Mouse (Mus musculus) intestine, embryonic 14.5 days (tissue): Measurements from ENCODE around the gene Doc2b. TPM values are rescaled to one million over a fixed set of nuclear protein-coding genes. Genes with fewer than 3 reads are reported as not detected.
A peak's percentile ranks its signal among the peaks of the same experiment; 100 is the strongest.

Experiments used
- ATAC-seq: fragments of 200-750 bp; cut with Nextera tagmentation; replicated peaks from 2 replicates; pipeline ENCODE4 v1.8.0; 2017; ENCODE audit warnings: low read depth, moderate number of reproducible peaks, moderate TSS enrichment, moderate library complexity; ENCODE audit not compliant: low FRiP score, low TSS enrichment
- DNase-seq: peaks from one replicate; pipeline ENCODE4 v3.0.0-alpha.2; 2018; ENCODE audit warnings: low spot score
- H3K27ac ChIP-seq: fragments of 300-500 bp; sonication (generic); 2 replicates; pipeline ENCODE4 v1.5.1; 2014; ENCODE audit warnings: low read depth, mild to moderate bottlenecking, control low read depth
- H3K27me3 ChIP-seq: fragments of 300-500 bp; sonication (generic); replicated peaks from 2 replicates; pipeline ENCODE4 v1.6.1; 2014; ENCODE audit warnings: low read length, control low read depth; ENCODE audit not compliant: control insufficient read depth, insufficient read depth
- H3K36me3 ChIP-seq: fragments of 300-500 bp; sonication (generic); 2 replicates; pipeline ENCODE4 v1.6.1; 2014; ENCODE audit warnings: low read length, control low read depth; ENCODE audit not compliant: control insufficient read depth, insufficient read depth
- H3K4me1 ChIP-seq: fragments of 300-500 bp; sonication (generic); replicated peaks from 2 replicates; pipeline ENCODE4 v1.6.1; 2014; ENCODE audit warnings: low read length, control low read depth, mixed read lengths; ENCODE audit not compliant: control insufficient read depth, insufficient read depth
- H3K4me2 ChIP-seq: fragments of 300-500 bp; sonication (generic); 2 replicates; pipeline ENCODE4 v1.6.1; 2014; ENCODE audit warnings: low read length
- H3K4me3 ChIP-seq: fragments of 300-500 bp; sonication (generic); 2 replicates; pipeline ENCODE4 v1.5.1; 2014; ENCODE audit warnings: low read depth, low read length, control low read depth, mixed read lengths
- H3K9ac ChIP-seq: fragments of 300-500 bp; sonication (generic); 2 replicates; pipeline ENCODE4 v1.6.1; 2014; ENCODE audit warnings: mild to moderate bottlenecking, low read length
- H3K9me3 ChIP-seq: fragments of 300-500 bp; sonication (generic); 2 replicates; pipeline ENCODE4 v1.6.1; 2016; ENCODE audit warnings: low read length, control low read depth; ENCODE audit not compliant: control insufficient read depth
- WGBS: fragments of 180-500 bp; shearing (Covaris S2); extraction: QIAGEN DNeasy Blood & Tissue Kit; methylation state at CpG from one replicate; pipeline ENCODE4 v1.1.7; 2014; 5-methylcytosine and 5-hydroxymethylcytosine counted together
- polyA plus RNA-seq: library from polyadenylated mRNA; unstranded; fragments of >200 nt; fragmentation: Nextera tagmentation; extraction: Ambion mirVana; gene quantifications from 2 replicates; pipeline ENCODE4 v1.2.1, GENCODE M21; 2014

Gene Doc2b
- polyA plus RNA-seq, 1 experiment from 2014 or later, result 2.2 TPM

DNA sequence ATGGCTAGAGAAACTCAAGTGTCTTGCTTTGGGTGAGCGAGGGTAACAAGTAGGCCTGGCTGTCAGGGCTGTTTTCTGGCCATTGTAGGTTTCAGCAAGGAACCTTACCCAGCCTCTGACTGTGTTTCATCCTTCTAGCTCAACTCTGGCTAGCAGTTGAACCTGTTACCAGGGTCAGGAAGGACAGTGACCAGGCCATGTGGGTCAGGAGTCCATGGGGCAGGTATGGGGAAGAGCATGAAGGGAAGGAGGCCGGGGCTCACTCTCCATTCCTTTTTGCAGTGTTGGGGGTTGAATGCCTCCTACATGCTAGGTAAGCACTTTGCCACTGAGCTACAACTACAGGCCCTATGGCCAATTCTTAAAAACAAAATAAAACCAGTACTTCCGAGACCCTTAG, 34.5 kb upstream of the Doc2b start:
- Histone ChIP-seq H3K4me2 (no peak overlapping the region), H3K36me3 (no peaks in the 10 kb centered on the region), H3K9me3 (no peaks in the 10 kb centered on the region), H3K9ac (no peak overlapping the region), H3K27me3 (no peaks in the 10 kb centered on the region), H3K27ac (no peak overlapping the region), H3K4me3 (no peak overlapping the region), H3K4me1 (no peaks in the 10 kb centered on the region; the same call in 1 of the 2 replicates)
- ATAC-seq (no peak), DNase-seq (no peak)
- 91% methylated on average over 3 of the region's 3 CpGs for WGBS

DNA sequence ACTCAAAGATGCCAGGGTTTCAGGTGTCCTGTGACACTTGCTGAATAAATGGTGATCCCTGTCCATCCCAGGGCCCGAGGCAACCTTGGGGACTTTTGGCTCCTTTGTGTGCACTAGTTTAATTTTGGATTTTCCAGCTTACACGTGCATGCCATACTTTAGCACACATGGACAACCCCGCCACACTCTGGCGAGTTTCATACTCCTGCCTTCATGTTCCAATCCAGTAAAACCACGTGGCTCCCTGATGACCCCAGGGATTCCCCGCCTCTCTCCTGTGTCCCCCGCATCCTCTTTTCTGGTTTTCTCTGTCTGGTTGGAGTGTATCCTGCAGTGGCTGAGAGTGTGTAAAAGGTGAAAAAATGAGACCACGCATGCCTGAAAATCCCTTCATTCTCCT, 31.6 kb upstream of the Doc2b start:
- ATAC-seq (no peak), DNase-seq (no peak)
- Histone ChIP-seq H3K9me3 (no peaks in the 10 kb centered on the region), H3K9ac (no peak overlapping the region), H3K27ac (no peak overlapping the region), H3K4me2 (no peak overlapping the region), H3K4me1 (no peaks in the 10 kb centered on the region; the same call in 1 of the 2 replicates), H3K27me3 (no peaks in the 10 kb centered on the region), H3K36me3 (no peaks in the 10 kb centered on the region), H3K4me3 (no peak overlapping the region)
- 86% methylated on average over 8 of the region's 8 CpGs for WGBS

DNA sequence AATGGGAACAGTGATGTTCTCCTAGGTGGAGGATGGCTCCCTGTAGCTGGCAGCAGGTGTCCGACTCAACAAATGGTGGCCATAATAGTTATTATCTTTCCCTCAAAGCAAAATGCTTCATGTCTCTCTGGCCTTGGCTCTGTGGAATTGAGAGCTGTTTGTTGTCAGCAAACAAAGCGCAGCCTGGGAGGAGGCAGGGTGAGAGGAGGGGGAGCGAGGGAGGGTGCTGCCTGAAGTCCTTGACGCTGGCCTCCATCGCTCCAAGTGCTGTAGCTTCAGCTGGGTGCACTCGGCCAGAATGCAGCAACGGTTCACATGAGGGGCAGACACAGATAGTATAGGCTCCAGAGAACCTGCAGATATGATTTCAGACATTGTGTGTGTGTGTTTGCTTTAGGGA, 27.7 kb upstream of the Doc2b start:
- DNase-seq, result no peak
- ATAC-seq, result no peak
- Histone ChIP-seq H3K36me3 (no peaks in the 10 kb centered on the region), H3K9ac (no peak overlapping the region), H3K27me3 (no peaks in the 10 kb centered on the region), H3K4me2 (no peak overlapping the region), H3K9me3 (no peaks in the 10 kb centered on the region), H3K4me3 (no peak overlapping the region), H3K27ac (no peak overlapping the region), H3K4me1 (no peaks in the 10 kb centered on the region)
- 50% methylated on average over 7 of the region's 7 CpGs for WGBS

DNA sequence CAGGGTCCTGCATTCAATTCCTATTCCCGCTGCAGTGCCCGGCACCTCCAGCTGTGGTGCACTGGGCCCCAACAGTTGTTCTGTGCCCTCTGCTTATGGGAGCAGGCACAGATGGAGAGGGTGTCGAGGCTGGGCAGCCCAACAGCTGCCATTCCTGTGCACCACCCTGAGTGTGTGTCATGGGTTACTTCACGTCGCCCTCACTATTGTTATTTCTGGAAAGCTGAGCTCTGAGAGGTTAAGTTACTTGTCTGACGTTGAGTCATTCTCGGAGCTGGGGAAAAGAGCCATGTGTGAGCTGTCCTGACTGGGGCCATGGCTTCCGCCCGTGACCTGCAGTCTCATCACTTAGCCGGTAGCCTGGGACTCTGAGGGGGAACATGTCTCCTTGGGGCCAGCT, 17.2 kb upstream of the Doc2b start:
- Histone ChIP-seq H3K27me3 (no peaks in the 10 kb centered on the region), H3K4me3 (no peak overlapping the region), H3K27ac (peak overlapping the region; percentile 36), H3K4me2 (no peak overlapping the region), H3K4me1 (peaks cover 15% of the 10 kb centered on the region), H3K36me3 (no peaks in the 10 kb centered on the region), H3K9ac (no peak overlapping the region), H3K9me3 (no peaks in the 10 kb centered on the region)
- DNase-seq (no peak), ATAC-seq (no peak)
- 60% methylated on average over 10 of the region's 10 CpGs for WGBS

DNA sequence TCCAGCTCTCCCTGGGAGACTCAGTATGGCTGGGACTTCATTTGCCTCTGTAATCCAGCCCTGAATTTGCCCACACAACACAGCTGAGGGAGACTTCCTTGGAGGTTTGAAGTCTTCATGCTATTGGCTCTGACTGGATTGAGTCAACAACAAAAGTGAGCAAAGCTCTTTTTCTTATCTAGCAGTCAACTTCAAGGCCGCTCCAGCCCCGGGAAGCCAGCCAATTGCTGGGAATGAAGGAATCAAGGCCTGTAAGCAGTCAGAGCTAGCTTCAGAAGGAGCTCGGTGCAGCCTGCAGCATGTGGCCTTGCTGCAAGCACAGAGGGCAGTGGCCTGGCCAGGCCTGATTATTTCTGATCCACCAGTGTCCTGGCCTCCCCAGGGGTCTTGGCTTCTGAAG, 16.1 kb upstream of the Doc2b start:
- H3K9ac ChIP-seq, result no peak overlapping the region
- H3K27me3 ChIP-seq, result no peaks in the 10 kb centered on the region
- ATAC-seq, result peak; percentile 79
- peak overlapping the region; percentile 91 for H3K27ac ChIP-seq
- H3K4me2 ChIP-seq, result no peak overlapping the region
- H3K9me3 ChIP-seq, result no peaks in the 10 kb centered on the region
- peaks cover 17% of the 10 kb centered on the region for H3K4me1 ChIP-seq
- WGBS, result 29% methylated on average over 3 of the region's 3 CpGs
- H3K4me3 ChIP-seq, result no peak overlapping the region
- no peaks in the 10 kb centered on the region for H3K36me3 ChIP-seq
- DNase-seq, result peak; percentile 84

DNA sequence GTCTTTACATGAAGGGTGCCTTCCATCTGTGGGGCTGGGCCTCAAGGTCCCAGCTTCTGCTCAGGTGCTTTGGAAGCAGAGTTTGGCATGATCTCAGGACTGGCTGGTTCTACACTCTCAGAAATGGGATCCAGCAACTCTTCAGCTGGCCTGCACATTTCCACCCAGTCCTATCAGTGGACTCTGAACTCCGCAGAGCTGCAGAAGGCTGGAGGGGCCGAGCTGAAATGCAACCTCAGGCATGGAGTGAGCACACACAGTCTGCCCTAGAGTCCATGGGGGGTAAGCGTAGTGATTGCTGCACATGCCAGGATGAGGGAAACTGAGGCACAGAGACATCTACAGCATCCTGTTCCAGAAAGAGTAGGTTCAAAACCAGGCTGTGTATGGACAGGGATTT, 14.7 kb upstream of the Doc2b start:
- DNase-seq (no peak), ATAC-seq (no peak)
- 81% methylated on average over 3 of the region's 3 CpGs for WGBS
- no peaks in the 10 kb centered on the region for H3K36me3 ChIP-seq
- H3K9ac ChIP-seq, result no peak overlapping the region
- H3K9me3 ChIP-seq, result no peaks in the 10 kb centered on the region
- no peak overlapping the region for H3K4me2 ChIP-seq
- H3K4me3 ChIP-seq, result no peak overlapping the region
- peaks cover 17% of the 10 kb centered on the region for H3K4me1 ChIP-seq
- no peaks in the 10 kb centered on the region for H3K27me3 ChIP-seq
- H3K27ac ChIP-seq, result no peak overlapping the region

DNA sequence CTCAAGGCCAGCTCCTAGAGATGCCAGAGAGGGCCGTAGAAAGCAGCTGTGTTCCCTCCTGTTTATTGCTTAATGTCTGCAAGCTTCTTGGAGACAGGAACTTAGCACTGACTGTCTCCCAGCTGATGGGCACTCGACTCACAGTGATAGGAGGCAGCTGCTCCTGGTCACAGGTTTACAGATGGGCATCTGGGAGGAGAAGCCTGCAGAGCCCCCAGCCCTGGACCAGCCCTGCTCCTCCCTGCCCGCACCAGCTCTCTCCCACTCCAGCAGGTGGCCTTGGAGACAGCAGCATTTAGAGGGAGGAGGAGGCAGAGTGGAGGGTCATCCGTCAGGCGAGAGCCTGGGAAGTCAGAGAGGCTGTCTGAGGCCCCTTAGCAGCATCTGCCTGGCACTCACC, 11.6 kb upstream of the Doc2b start:
- Histone ChIP-seq H3K9ac (no peak overlapping the region), H3K27ac (no peak overlapping the region), H3K4me2 (no peak overlapping the region), H3K27me3 (no peaks in the 10 kb centered on the region), H3K4me3 (no peak overlapping the region), H3K4me1 (peaks cover 9% of the 10 kb centered on the region; the same call in 1 of the 2 replicates), H3K36me3 (no peaks in the 10 kb centered on the region), H3K9me3 (no peaks in the 10 kb centered on the region)
- ATAC-seq (0 out of 2 replicates have a peak, but pooled peaks have one; percentile 14), DNase-seq (no peak)
- WGBS, result 14% methylated on average over 5 of the region's 5 CpGs

DNA sequence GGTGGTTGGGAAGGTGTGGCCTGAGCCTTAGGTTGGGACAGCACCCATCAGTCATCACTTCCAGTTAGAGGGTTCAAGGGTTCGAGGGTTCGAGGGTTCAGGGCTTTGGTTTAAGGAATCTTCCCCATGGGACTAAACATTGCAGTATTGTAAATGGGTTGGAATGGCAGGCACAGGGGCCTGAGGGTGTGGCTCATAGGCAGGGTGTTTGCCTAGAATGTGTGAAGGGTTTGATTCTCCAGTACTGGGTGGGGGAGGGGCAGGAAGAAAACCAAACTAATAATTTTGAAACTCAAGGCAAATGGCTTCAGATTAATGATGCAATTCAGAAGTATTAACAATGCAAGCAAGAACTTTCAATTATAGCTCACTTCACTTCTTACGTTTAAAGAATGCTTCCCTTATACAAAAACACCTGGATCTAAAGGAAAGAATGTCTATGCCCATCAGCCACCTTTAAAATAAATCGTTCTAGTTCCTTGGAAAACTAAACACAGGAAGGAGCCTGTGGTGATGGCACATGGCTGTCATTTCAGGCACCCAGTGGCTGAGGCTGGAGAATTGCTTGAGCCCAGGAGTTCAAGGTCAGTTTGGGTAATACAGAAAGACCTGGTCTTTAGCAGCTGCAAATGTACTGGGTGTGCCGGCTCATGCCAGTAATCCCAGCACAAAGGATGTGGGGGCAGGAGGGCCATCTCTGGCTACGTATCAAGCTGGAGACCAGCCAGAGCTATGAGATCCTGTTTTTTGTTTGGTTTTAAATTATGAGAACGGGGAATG, 6.1 kb upstream of the Doc2b start:
- Histone ChIP-seq H3K4me3 (no peak overlapping the region), H3K27me3 (peaks cover 5% of the 10 kb centered on the region; the same call in 1 of the 2 replicates), H3K27ac (no peak overlapping the region), H3K9ac (no peak overlapping the region), H3K4me2 (no peak overlapping the region), H3K36me3 (no peaks in the 10 kb centered on the region), H3K9me3 (no peaks in the 10 kb centered on the region), H3K4me1 (peaks cover 6% of the 10 kb centered on the region; the same call in 1 of the 2 replicates)
- DNase-seq (no peak), ATAC-seq (no peak)
- WGBS, result 69% methylated on average over 7 of the region's 7 CpGs

DNA sequence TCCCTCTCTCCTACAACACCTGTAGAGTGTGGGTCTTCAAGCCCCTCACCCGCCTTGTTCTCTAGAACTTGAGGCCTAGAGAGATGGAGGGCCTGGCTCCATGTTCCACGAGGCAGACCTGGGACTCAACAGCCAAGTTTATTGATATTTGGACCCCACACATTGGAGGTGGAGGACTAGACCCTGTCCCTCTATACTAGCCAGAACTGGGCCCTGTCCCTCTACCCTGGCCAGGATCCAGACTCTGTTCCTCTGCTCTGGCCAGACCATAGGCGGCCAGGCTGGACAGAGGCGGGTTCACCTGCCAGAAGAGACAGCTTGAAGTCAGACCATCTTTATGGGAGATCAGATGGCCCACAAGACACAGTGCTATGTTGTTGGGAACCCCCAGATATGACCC, 5.5 kb upstream of the Doc2b start:
- Histone ChIP-seq H3K27me3 (peaks cover 10% of the 10 kb centered on the region), H3K4me1 (peaks cover 6% of the 10 kb centered on the region), H3K27ac (no peak overlapping the region), H3K36me3 (no peaks in the 10 kb centered on the region), H3K4me2 (no peak overlapping the region), H3K4me3 (no peak overlapping the region), H3K9me3 (no peaks in the 10 kb centered on the region), H3K9ac (no peak overlapping the region)
- 84% methylated on average over 4 of the region's 4 CpGs for WGBS
- no peak for ATAC-seq
- no peak for DNase-seq
